Mouse (Mus musculus) kidney, embryonic 15.5 days (tissue): ENCODE results near the gene Gpr157. TPM values are rescaled to one million over a fixed set of nuclear protein-coding genes. Genes with fewer than 3 reads are reported as not detected.

Source experiments
- ATAC-seq: fragments of 200-750 bp; cut with Nextera tagmentation; replicated peaks from 2 replicates; pipeline ENCODE4 v1.8.0; 2017; ENCODE audit warnings: moderate TSS enrichment; ENCODE audit not compliant: low FRiP score
- H3K27ac ChIP-seq: fragments of 300-500 bp; sonication (generic); 2 replicates; pipeline ENCODE4 v1.5.1; 2015; ENCODE audit warnings: mild to moderate bottlenecking, inconsistent platforms
- H3K27me3 ChIP-seq: fragments of 300-500 bp; sonication (generic); 2 replicates; pipeline ENCODE4 v1.6.1; 2015; ENCODE audit warnings: inconsistent platforms
- H3K36me3 ChIP-seq: fragments of 300-500 bp; sonication (generic); 2 replicates; pipeline ENCODE4 v1.6.1; 2015; ENCODE audit warnings: inconsistent platforms
- H3K4me1 ChIP-seq: fragments of 300-500 bp; sonication (generic); 2 replicates; pipeline ENCODE4 v1.6.1; 2015; ENCODE audit warnings: inconsistent platforms
- H3K4me2 ChIP-seq: fragments of 300-500 bp; sonication (generic); 2 replicates; pipeline ENCODE4 v1.6.1; 2015; ENCODE audit warnings: moderate library complexity, mild to moderate bottlenecking, inconsistent platforms
- H3K4me3 ChIP-seq: fragments of 300-500 bp; sonication (generic); replicated peaks from 2 replicates; pipeline ENCODE4 v1.5.1; 2015; ENCODE audit warnings: mild to moderate bottlenecking, inconsistent platforms
- H3K9ac ChIP-seq: fragments of 300-500 bp; sonication (generic); 2 replicates; pipeline ENCODE4 v1.6.1; 2015; ENCODE audit warnings: mild to moderate bottlenecking, inconsistent platforms
- H3K9me3 ChIP-seq: fragments of 300-500 bp; sonication (generic); replicated peaks from 2 replicates; pipeline ENCODE4 v1.6.1; 2016; ENCODE audit warnings: inconsistent platforms
- WGBS: fragments of 180-500 bp; shearing (Covaris S2); methylation state at CpG from one replicate; pipeline ENCODE4 v1.1.7; 2015; ENCODE audit warnings: mixed read lengths; 5-methylcytosine and 5-hydroxymethylcytosine counted together
- polyA plus RNA-seq: library from polyadenylated mRNA; unstranded; fragments of >200 nt; fragmentation: Nextera tagmentation; extraction: Ambion mirVana; gene quantifications from 2 replicates; pipeline ENCODE4 v1.2.1, GENCODE M21; 2015

The Gpr157 gene
- polyA plus RNA-seq, 1 experiment from 2014 or later, result 0.53 TPM

DNA sequence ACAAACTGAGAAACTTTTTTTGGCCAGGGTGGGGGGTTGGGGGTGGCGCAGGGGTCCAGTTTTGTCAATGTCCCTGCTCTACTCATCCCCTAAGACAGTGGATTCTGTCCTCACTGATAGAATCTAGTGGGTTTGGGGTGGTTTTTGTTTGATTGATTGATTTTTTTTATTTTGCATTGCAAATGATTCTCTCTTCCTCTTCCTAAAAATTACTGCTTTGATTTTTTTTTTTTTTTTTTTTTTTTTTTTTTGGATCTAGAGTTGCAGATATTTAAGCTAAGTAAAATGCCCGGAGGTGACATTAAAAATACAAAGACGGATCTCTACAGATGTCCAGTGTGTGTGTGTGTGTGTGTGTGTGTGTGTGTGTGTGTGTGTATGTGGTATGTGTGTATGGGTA is 34.8 kb upstream of the Gpr157 start:
- 91% methylated on average over 3 of the region's 3 CpGs for WGBS
- Histone ChIP-seq H3K4me1 (peaks cover 23% of the 10 kb centered on the region), H3K4me3 (no peak overlapping the region), H3K36me3 (no peaks in the 10 kb centered on the region), H3K27me3 (peaks cover 46% of the 10 kb centered on the region), H3K9me3 (no peaks in the 10 kb centered on the region), H3K4me2 (no peak overlapping the region), H3K27ac (no peak overlapping the region), H3K9ac (no peak overlapping the region)
- no peak for ATAC-seq

- peaks cover 10% of the 10 kb centered on the region for H3K27me3 ChIP-seq
- H3K9me3 ChIP-seq, result no peaks in the 10 kb centered on the region
- ATAC-seq, result no peak
- peaks cover 14% of the 10 kb centered on the region for H3K4me1 ChIP-seq
- H3K4me2 ChIP-seq, result no peak overlapping the region
- WGBS, result 73% methylated on average over 7 of the region's 7 CpGs
- H3K9ac ChIP-seq, result no peak overlapping the region
- H3K36me3 ChIP-seq, result no peaks in the 10 kb centered on the region
- H3K27ac ChIP-seq, result no peak overlapping the region
- H3K4me3 ChIP-seq, result no peak overlapping the region
Measured at GRCm38 (mm10) chr4:150056171-150056570, 31.0 kb upstream of the Gpr157 start.

DNA sequence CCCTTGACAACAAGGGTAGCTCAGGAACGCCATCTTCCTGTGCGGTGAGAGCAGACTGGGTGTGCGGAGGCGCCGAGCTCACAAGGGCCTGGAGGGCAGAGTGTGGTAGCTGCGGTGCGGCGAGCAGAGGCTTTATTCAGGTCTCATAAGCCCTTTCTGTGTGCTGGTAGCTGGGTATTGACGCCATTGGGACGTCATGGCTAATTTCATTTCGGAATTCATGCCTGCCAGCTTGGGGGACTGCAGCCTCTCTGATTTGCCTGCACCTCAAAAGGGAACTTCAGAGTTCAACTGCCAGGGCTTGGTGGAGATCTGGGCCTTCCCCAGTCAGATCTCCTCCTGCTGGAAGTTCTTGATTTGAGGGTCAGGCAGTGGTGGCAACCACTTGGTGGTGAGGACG is 29.4 kb upstream of the Gpr157 start:
- no peak for ATAC-seq
- Histone ChIP-seq H3K27me3 (no peaks in the 10 kb centered on the region), H3K9ac (no peak overlapping the region), H3K4me3 (no peak overlapping the region), H3K27ac (no peak overlapping the region), H3K4me1 (peaks cover 26% of the 10 kb centered on the region), H3K36me3 (no peaks in the 10 kb centered on the region), H3K4me2 (no peak overlapping the region), H3K9me3 (no peaks in the 10 kb centered on the region)
- WGBS, result 86% methylated on average over 12 of the region's 12 CpGs

DNA sequence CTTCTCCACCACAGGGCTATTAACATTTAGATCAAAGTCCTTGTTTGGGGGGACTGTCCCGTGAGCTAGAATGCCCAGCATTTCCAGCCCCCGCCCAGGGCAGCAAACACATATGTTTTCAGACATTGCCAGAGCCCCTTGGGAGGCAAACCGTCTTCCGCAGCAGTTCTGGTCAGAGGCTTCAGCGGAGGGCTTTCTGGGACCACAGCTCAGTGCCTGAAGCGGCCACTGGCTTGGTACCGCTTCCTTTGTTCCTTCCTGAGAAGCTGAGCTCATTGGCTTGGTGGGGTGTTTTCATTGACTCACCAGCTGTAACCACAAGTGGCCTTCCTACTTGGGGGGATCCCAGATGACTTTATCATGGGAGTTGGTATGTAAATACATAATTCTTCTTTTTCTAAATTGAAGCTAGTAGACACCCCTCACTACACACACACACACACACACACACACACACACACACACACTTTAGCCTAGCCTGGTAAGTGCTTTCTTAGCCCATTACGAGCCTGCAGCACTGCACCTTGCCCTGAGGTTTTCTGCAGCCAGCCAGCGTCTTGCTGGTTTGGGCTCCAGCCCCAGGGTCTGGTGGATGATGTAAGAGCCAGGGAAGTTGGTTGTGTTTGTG is 27.2 kb upstream of the Gpr157 start:
- 56% methylated on average over 9 of the region's 9 CpGs for WGBS
- no peak for ATAC-seq
- peaks cover 26% of the 10 kb centered on the region for H3K4me1 ChIP-seq
- no peaks in the 10 kb centered on the region for H3K9me3 ChIP-seq
- H3K36me3 ChIP-seq, result no peaks in the 10 kb centered on the region
- H3K4me2 ChIP-seq, result no peak overlapping the region
- H3K27ac ChIP-seq, result peak overlapping the region; percentile 56
- no peak overlapping the region for H3K9ac ChIP-seq
- no peak overlapping the region for H3K4me3 ChIP-seq
- no peaks in the 10 kb centered on the region for H3K27me3 ChIP-seq

- peaks cover 26% of the 10 kb centered on the region for H3K4me1 ChIP-seq
- no peaks in the 10 kb centered on the region for H3K27me3 ChIP-seq
- H3K27ac ChIP-seq, result peak overlapping the region; percentile 56
- no peaks in the 10 kb centered on the region for H3K36me3 ChIP-seq
- 58% methylated on average over 23 of the region's 23 CpGs for WGBS
- H3K9me3 ChIP-seq, result no peaks in the 10 kb centered on the region
- ATAC-seq, result no peak
- H3K4me3 ChIP-seq, result no peak overlapping the region
- H3K4me2 ChIP-seq, result no peak overlapping the region
- H3K9ac ChIP-seq, result no peak overlapping the region
Measured at GRCm38 (mm10) chr4:150060469-150061170, 26.5 kb upstream of the Gpr157 start.

GRCm38 (mm10) chr4:150061432-150062225 is 25.5 kb upstream of the Gpr157 start:
- peak; percentile 86 for ATAC-seq
- Histone ChIP-seq H3K4me1 (peaks cover 26% of the 10 kb centered on the region), H3K27ac (peak overlapping the region; percentile 56), H3K4me3 (no peak overlapping the region), H3K9me3 (no peaks in the 10 kb centered on the region), H3K4me2 (no peak overlapping the region), H3K27me3 (no peaks in the 10 kb centered on the region), H3K9ac (no peak overlapping the region), H3K36me3 (no peaks in the 10 kb centered on the region)
- WGBS, result 62% methylated on average over 16 of the region's 16 CpGs

GRCm38 (mm10) chr4:150066706-150067323 is 20.4 kb upstream of the Gpr157 start:
- WGBS, result 86% methylated on average over 17 of the region's 17 CpGs
- Histone ChIP-seq H3K36me3 (no peaks in the 10 kb centered on the region), H3K9ac (no peak overlapping the region), H3K4me1 (peaks cover 31% of the 10 kb centered on the region), H3K9me3 (no peaks in the 10 kb centered on the region), H3K27ac (no peak overlapping the region), H3K4me3 (no peak overlapping the region), H3K4me2 (no peak overlapping the region), H3K27me3 (no peaks in the 10 kb centered on the region)
- no peak for ATAC-seq

- Histone ChIP-seq H3K4me1 (peaks cover 24% of the 10 kb centered on the region), H3K36me3 (no peaks in the 10 kb centered on the region), H3K4me2 (no peak overlapping the region), H3K9me3 (no peaks in the 10 kb centered on the region), H3K27ac (no peak overlapping the region), H3K9ac (no peak overlapping the region), H3K27me3 (no peaks in the 10 kb centered on the region), H3K4me3 (no peak overlapping the region)
- ATAC-seq, result no peak
- 49% methylated on average over 12 of the region's 12 CpGs for WGBS
Measured at GRCm38 (mm10) chr4:150068216-150068615, 18.9 kb upstream of the Gpr157 start.

DNA sequence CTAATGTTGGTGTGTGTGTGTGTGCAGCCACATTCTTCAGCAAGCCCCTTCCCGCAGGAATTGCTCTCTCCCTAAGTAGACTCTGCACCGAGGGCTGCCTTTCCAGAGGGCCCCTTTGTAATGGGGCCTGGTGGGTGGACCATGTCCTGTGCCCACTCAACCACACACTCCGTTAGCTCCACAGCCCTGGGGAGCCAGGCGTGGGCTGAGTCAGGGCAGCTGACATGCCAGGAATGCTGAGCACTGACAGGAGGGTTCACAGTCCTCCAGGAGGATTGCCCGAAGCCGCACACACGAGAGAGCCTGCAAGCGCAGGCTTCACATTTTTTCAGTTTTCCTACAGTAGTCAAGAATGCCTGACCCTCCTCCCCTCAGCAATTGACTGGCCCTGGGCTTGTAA is 17.0 kb upstream of the Gpr157 start:
- H3K9ac ChIP-seq, result no peak overlapping the region
- no peaks in the 10 kb centered on the region for H3K36me3 ChIP-seq
- H3K4me2 ChIP-seq, result no peak overlapping the region
- WGBS, result 12% methylated on average over 8 of the region's 8 CpGs
- H3K27me3 ChIP-seq, result no peaks in the 10 kb centered on the region
- ATAC-seq, result peak; percentile 89
- H3K4me1 ChIP-seq, result peaks cover 25% of the 10 kb centered on the region
- H3K4me3 ChIP-seq, result no peak overlapping the region
- no peaks in the 10 kb centered on the region for H3K9me3 ChIP-seq
- peak overlapping the region; percentile 73 for H3K27ac ChIP-seq

DNA sequence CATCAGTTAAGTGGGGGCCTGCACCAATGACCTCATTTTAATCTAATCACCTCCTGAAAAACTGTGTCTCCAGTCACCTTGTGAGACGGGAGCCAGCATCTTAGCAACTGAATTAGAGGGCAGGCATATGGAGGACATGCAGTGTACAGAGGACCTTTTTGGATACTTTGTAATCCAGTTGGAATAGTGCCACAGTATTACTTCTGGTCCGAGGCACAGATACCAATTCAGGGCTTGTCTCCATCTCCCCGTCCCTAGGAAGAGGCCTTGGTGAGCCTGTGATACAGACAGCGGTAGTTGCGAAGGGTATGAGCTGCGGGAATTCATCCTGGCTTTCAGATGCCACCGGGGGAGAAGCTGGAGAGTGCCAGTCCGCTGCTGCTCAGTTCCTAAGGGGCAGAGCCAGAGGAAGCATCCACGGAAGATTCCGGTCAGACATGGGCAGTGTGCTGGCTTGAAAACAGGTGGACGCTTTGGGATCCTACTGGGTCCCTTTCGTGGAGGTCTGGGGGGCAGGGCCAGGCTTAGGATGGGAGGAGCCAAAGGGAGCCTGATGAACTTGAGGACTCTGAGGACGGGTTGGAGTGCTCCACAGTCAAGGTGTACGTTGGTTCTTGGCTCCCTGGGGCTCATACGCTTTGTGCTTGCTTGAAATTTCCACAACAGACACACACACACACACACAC is 14.6 kb upstream of the Gpr157 start:
- H3K4me1 ChIP-seq, result peaks cover 34% of the 10 kb centered on the region
- 60% methylated on average over 15 of the region's 15 CpGs for WGBS
- ATAC-seq, result no peak
- H3K9ac ChIP-seq, result no peak overlapping the region
- no peak overlapping the region for H3K4me3 ChIP-seq
- H3K36me3 ChIP-seq, result no peaks in the 10 kb centered on the region
- no peak overlapping the region for H3K27ac ChIP-seq
- H3K4me2 ChIP-seq, result no peak overlapping the region
- no peaks in the 10 kb centered on the region for H3K9me3 ChIP-seq
- H3K27me3 ChIP-seq, result no peaks in the 10 kb centered on the region

DNA sequence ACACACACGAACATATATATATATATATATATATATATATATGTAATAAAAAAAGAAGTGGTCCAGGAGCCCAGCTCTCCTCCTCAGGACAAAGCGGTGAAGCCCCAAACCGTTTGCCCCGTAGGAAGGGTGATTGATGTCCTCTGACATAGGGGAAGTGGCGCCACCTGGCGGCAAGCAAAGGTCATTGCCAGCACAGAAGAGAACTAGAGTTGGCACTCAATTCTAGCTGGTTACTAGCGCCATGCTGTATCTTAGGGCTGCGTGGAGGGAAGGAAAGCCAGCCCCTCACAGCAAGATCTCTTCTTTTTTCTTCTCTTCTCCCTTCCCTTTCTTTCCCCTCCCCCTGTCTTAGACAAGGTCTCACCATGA is 14.1 kb upstream of the Gpr157 start:
- 14% methylated on average over 8 of the region's 8 CpGs for WGBS
- no peak overlapping the region for H3K27ac ChIP-seq
- no peak overlapping the region for H3K4me3 ChIP-seq
- H3K36me3 ChIP-seq, result no peaks in the 10 kb centered on the region
- no peak overlapping the region for H3K9ac ChIP-seq
- no peaks in the 10 kb centered on the region for H3K27me3 ChIP-seq
- peaks cover 32% of the 10 kb centered on the region for H3K4me1 ChIP-seq
- no peaks in the 10 kb centered on the region for H3K9me3 ChIP-seq
- ATAC-seq, result no peak
- no peak overlapping the region for H3K4me2 ChIP-seq
